Mouse (Mus musculus): Measurements from ENCODE around the gene Pirb. TPM values are rescaled to one million over a fixed set of nuclear protein-coding genes. Genes with fewer than 3 reads are reported as not detected.

Gene Pirb
- total and polyA plus RNA-seq, 3 experiments = 0.18 to 7.8 (median 0.53) TPM

DNA sequence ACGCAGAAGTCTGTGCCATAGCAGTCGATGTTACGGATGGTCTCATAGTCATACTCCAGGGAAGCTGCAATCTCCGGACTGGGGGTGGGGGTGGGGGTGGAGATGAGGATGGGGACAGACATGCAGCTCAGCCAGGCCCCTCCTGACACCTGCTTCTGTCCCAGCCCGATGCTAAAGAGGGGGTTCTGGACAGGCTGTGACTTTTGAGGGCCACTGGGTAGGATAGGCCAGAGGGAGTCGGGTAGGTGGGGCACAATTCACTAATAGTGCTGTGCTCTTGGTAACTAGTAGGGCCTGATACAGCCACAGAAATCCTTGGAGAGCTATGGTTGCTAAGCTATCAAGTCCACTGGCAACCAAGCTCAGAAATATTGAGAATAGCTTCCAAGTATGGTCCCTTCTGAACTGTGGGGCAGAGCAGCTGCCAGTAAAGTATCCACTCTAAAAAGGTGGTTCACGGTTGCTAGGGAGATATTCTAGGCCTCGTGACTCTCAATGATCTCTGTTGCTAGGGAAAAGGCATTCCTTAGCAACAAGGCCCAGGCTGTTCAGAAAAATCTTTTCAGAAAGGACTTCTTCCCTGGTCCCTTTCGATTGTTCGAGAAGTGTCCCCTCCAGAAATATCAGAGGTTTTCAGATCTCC is 36.2 kb downstream of the Pirb start:
- peaks cover 78% of the 10 kb centered on the region for H3K36me3 ChIP-seq (replicated peaks)
- H3K4me3 ChIP-seq (ENCODE audit: low read depth, low read length) = no peak overlapping the region
- ATAC-seq (ENCODE audit: extremely low read depth, insufficient number of reproducible peaks, low FRiP score, poor library complexity, severe bottlenecking) = no peak

DNA sequence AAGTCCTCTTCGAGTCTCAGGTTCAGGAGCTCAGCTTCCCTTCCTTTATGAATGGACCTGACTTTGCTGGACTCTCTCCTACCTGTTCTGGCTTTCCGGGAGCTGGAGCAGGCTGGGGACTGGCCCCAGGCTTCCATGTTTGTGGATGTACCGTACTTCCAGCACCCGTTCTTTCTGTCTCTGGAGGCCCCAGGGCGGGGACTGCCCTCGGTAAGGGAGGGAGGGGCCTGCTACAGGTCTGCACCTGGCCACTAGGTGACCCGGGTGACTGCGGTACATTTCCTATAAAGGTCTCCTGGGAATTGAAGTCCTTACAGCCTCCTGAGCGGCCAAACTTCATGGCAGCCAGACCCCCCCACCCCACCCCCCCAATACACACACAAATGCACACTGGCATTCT is 42.8 kb downstream of the Pirb start, which contains the start of gene Tmc4:
Tmc4 (minus strand) TSS at position 212 of the 400 bp plus-strand sequence.
- H3K36me3 ChIP-seq (replicated peaks) = peaks cover 38% of the 10 kb centered on the region
- no peak for ATAC-seq (ENCODE audit: extremely low read depth, insufficient number of reproducible peaks, low FRiP score, poor library complexity, severe bottlenecking)

More for the DNA sequence above, 36.2 kb downstream of the Pirb start:
- TF ChIP-seq CTCF (IDR thresholded peaks at IDR 0.05; ENCODE audit: low read depth, low read length) (no peak), GATA2 (IDR thresholded peaks at IDR 0.05; ENCODE audit: borderline replicate concordance, low read depth, low read length) (no peak), POLR2AphosphoS5 (IDR thresholded peaks at IDR 0.05; ENCODE audit: insufficient replicate concordance, low read depth, low read length) (no peak), GATA1 (IDR thresholded peaks at IDR 0.05; ENCODE audit: borderline replicate concordance, low read length) (no peak), TAL1 (conservative IDR thresholded peaks at IDR 0.05; ENCODE audit: low read depth, low read length) (no peak)
- DNase-seq (ENCODE audit: low spot score) = no peak
- Histone ChIP-seq H3K9me3 (replicated peaks) (no peaks in the 10 kb centered on the region), H3K4me1 (ENCODE audit: insufficient read depth, low read depth, low read length) (no peaks in the 10 kb centered on the region), H3K27me3 (ENCODE audit: insufficient read depth, low read length) (no peaks in the 10 kb centered on the region)

DNA sequence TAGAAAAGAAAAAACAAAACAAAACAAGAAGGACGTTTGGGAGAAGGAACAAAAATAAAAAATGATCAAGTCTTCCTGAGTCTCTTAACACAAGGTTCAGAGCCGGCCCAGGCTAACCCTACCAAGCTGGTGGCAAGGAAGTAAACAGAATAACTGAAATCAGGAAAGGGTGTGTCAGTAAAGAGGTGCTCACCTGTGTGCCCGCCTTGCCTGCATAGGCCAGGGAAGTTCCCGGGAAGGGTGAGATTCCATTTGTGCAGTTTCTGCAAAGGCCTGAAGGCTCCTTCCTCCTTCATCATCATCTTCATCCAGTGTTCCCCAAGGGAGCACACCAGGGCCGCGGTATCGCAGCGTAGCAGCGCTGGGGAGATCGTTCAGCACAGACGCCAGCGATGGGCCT is 43.8 kb downstream of the Pirb start:
- DNase-seq (ENCODE audit: low spot score) (no peak), ATAC-seq (ENCODE audit: extremely low read depth, insufficient number of reproducible peaks, low FRiP score, poor library complexity, severe bottlenecking) (no peak)
- Histone ChIP-seq H3K36me3 (replicated peaks) (peaks cover 32% of the 10 kb centered on the region), H3K9me3 (replicated peaks) (no peaks in the 10 kb centered on the region), H3K27me3 (ENCODE audit: insufficient read depth, low read length) (peaks cover under 1% of the 10 kb centered on the region; the same call in 1 of the 2 replicates), H3K4me1 (ENCODE audit: insufficient read depth, low read depth, low read length) (peaks cover 7% of the 10 kb centered on the region; the same call in 1 of the 2 replicates), H3K4me3 (ENCODE audit: low read depth, low read length) (no peak overlapping the region)
- TF ChIP-seq GATA1 (IDR thresholded peaks at IDR 0.05; ENCODE audit: borderline replicate concordance, low read length) (no peak), GATA2 (IDR thresholded peaks at IDR 0.05; ENCODE audit: borderline replicate concordance, low read depth, low read length) (no peak), TAL1 (conservative IDR thresholded peaks at IDR 0.05; ENCODE audit: low read depth, low read length) (no peak), CTCF (IDR thresholded peaks at IDR 0.05; ENCODE audit: low read depth, low read length) (no peak), POLR2AphosphoS5 (IDR thresholded peaks at IDR 0.05; ENCODE audit: insufficient replicate concordance, low read depth, low read length) (no peak)

More for the DNA sequence above, 42.8 kb downstream of the Pirb start, which contains the start of gene Tmc4:
- no peak within 1 kb of the TSS for H3K4me3 ChIP-seq (ENCODE audit: low read depth, low read length)
- peaks cover 7% of the 10 kb centered on the region; the same call in 1 of the 2 replicates for H3K4me1 ChIP-seq (ENCODE audit: insufficient read depth, low read depth, low read length)
- no peaks in the 10 kb centered on the region for H3K27me3 ChIP-seq (ENCODE audit: insufficient read depth, low read length)
- no peaks in the 10 kb centered on the region for H3K9me3 ChIP-seq (replicated peaks)
- DNase-seq (ENCODE audit: low spot score) = no peak
- TF ChIP-seq TAL1 (conservative IDR thresholded peaks at IDR 0.05; ENCODE audit: low read depth, low read length) (no peak), POLR2AphosphoS5 (IDR thresholded peaks at IDR 0.05; ENCODE audit: insufficient replicate concordance, low read depth, low read length) (no peak), GATA2 (IDR thresholded peaks at IDR 0.05; ENCODE audit: borderline replicate concordance, low read depth, low read length) (no peak), GATA1 (IDR thresholded peaks at IDR 0.05; ENCODE audit: borderline replicate concordance, low read length) (no peak), CTCF (IDR thresholded peaks at IDR 0.05; ENCODE audit: low read depth, low read length) (no peak)

DNA sequence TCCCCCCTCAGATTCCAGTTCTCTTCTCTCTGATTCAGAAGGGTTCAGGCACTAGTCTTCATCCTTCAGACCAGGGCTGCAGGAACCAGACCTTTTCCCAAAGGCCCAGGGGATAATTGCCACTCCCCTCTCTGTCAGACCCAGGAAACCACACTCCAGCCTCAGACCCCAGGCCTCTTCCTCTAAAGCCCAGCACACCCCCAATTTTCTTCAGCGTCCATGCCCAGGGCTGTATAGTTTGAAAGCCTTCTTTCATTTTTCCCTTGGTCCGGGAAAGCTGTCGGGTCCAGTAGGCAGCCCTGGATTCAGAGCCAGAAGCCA is 45.0 kb downstream of the Pirb start:
- DNase-seq (ENCODE audit: low spot score) (no peak), ATAC-seq (ENCODE audit: extremely low read depth, insufficient number of reproducible peaks, low FRiP score, poor library complexity, severe bottlenecking) (no peak)
- Histone ChIP-seq H3K36me3 (replicated peaks) (peaks cover 26% of the 10 kb centered on the region), H3K4me3 (ENCODE audit: low read depth, low read length) (no peak overlapping the region), H3K27me3 (ENCODE audit: insufficient read depth, low read length) (peaks cover 4% of the 10 kb centered on the region; the same call in 1 of the 2 replicates), H3K9me3 (replicated peaks) (no peaks in the 10 kb centered on the region), H3K4me1 (ENCODE audit: insufficient read depth, low read depth, low read length) (peaks cover 7% of the 10 kb centered on the region; the same call in 1 of the 2 replicates)
- TF ChIP-seq CTCF (IDR thresholded peaks at IDR 0.05; ENCODE audit: low read depth, low read length) (no peak), GATA2 (IDR thresholded peaks at IDR 0.05; ENCODE audit: borderline replicate concordance, low read depth, low read length) (no peak), POLR2AphosphoS5 (IDR thresholded peaks at IDR 0.05; ENCODE audit: insufficient replicate concordance, low read depth, low read length) (no peak), TAL1 (conservative IDR thresholded peaks at IDR 0.05; ENCODE audit: low read depth, low read length) (no peak), GATA1 (IDR thresholded peaks at IDR 0.05; ENCODE audit: borderline replicate concordance, low read length) (no peak)

DNA sequence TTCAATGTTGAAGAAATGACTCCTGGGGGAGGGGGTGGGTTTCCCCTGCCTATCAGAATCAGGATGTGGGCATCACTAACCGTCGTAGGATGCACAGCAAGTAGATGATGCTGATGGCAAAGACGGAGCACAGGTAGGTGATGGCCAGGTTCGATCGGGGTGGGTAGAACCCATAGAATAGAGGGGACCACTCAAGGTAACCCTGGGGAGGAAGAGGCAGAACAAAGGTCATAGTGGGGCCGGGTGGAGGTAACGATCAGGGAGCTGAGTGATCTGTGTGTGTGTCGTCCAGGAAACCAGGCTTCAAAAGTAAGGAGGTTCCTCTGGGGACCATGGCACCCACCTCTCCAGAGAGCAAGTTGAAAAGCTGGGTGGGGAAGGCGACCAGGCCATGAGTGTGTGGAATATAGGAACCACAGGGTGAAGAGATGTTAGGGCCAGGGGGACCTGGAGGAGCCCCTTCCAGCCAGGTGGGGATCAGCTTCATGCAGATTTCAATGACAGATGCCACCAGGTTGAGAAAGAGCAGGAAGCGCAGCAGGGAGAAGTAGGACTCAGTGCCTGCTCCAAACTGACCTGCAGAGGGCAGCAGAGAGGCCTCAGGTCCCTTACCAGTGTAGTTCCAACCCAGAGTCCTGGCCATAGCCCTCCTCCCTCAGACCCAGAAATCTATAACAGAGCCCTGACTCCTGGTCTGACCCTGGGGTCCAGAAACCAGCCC is 45.5 kb downstream of the Pirb start:
- no peak overlapping the region for H3K4me3 ChIP-seq (ENCODE audit: low read depth, low read length)

DNA sequence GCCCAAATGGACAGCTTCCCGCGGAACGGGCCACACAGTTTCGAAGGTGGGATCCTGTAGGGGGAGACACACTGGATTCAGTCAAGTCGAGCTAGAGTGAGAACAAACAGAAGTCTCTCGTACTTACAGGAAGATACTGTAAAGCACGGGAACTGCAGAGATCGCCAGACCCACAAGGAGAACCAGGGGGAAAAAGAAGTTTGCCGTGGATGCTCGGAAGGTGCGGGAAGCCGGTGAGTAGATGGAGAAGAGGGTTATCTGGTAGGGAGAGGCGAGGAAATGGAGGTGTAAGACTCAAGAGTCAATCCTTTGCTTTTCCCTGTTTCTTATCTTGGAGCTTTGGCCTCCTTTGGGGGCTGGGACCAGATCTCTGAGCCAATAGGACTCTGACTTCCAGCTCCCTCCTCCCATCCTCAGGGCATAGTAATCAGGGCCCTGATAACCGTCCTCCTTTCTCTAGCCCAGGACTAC is 53.2 kb downstream of the Pirb start:
- ATAC-seq (ENCODE audit: extremely low read depth, insufficient number of reproducible peaks, low FRiP score, poor library complexity, severe bottlenecking) (no peak), DNase-seq (ENCODE audit: low spot score) (no peak)
- TF ChIP-seq POLR2AphosphoS5 (IDR thresholded peaks at IDR 0.05; ENCODE audit: insufficient replicate concordance, low read depth, low read length) (no peak), CTCF (IDR thresholded peaks at IDR 0.05; ENCODE audit: low read depth, low read length) (no peak), GATA1 (IDR thresholded peaks at IDR 0.05; ENCODE audit: borderline replicate concordance, low read length) (no peak), GATA2 (IDR thresholded peaks at IDR 0.05; ENCODE audit: borderline replicate concordance, low read depth, low read length) (no peak), TAL1 (conservative IDR thresholded peaks at IDR 0.05; ENCODE audit: low read depth, low read length) (no peak)
- Histone ChIP-seq H3K4me3 (ENCODE audit: low read depth, low read length) (peak overlapping the region; percentile 53; the same call in 1 of the 2 replicates), H3K4me1 (ENCODE audit: insufficient read depth, low read depth, low read length) (peaks cover 34% of the 10 kb centered on the region), H3K9me3 (replicated peaks) (no peaks in the 10 kb centered on the region), H3K27me3 (ENCODE audit: insufficient read depth, low read length) (peaks cover 4% of the 10 kb centered on the region; the same call in 1 of the 2 replicates), H3K36me3 (replicated peaks) (peaks cover 27% of the 10 kb centered on the region)

More for the DNA sequence above, 45.5 kb downstream of the Pirb start:
- Histone ChIP-seq H3K36me3 (replicated peaks) (peaks cover 27% of the 10 kb centered on the region), H3K4me1 (ENCODE audit: insufficient read depth, low read depth, low read length) (peaks cover 7% of the 10 kb centered on the region; the same call in 1 of the 2 replicates), H3K9me3 (replicated peaks) (no peaks in the 10 kb centered on the region), H3K27me3 (ENCODE audit: insufficient read depth, low read length) (peaks cover 4% of the 10 kb centered on the region; the same call in 1 of the 2 replicates)
- TF ChIP-seq POLR2AphosphoS5 (IDR thresholded peaks at IDR 0.05; ENCODE audit: insufficient replicate concordance, low read depth, low read length) (no peak), TAL1 (conservative IDR thresholded peaks at IDR 0.05; ENCODE audit: low read depth, low read length) (no peak), GATA2 (IDR thresholded peaks at IDR 0.05; ENCODE audit: borderline replicate concordance, low read depth, low read length) (no peak), GATA1 (IDR thresholded peaks at IDR 0.05; ENCODE audit: borderline replicate concordance, low read length) (no peak), CTCF (IDR thresholded peaks at IDR 0.05; ENCODE audit: low read depth, low read length) (peak; percentile 95)
- DNase-seq (ENCODE audit: low spot score) = peak; percentile 53
- peak; percentile 73 for ATAC-seq (ENCODE audit: extremely low read depth, insufficient number of reproducible peaks, low FRiP score, poor library complexity, severe bottlenecking)
